Comparison of ENCODE assay signal across 18 mouse cellular contexts in the genomic region with DNA sequence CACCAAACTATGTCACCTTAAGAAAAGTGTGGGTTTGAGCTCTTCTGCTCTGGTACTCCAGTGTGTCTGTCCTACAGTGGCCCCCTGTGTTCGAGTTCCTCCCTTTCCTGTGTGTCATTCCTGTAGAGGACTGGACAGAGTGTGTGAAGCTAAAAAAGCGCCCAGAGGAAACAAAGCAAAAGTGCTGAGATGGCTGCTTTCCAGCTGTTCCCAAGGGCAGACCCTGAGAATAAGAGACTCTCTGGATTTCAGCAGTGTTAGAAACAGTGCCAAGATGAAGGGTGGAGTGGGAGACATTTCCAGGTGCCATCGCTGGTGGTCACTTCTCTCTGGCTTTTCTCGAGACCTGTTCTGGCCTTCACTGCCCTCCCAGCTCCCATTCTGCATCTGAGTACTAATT.
A peak's percentile ranks its signal among the peaks of the same experiment; 100 is the strongest.
DNase-seq lines count a peak whose midpoint lies in the region; ATAC-seq and TF ChIP-seq lines count a peak whose summit lies in the region.
"Had no signal": no experiment of that assay in that cellular context is flagged by ENCODE, and none has a peak within 500 bp of the region (broad histone marks: within the 10 kb centered on the region; RNA-seq: fewer than 3 reads in every experiment).

No protein-coding gene starts in this region.

- H3K27me3 ChIP-seq in heart, postnatal 0 days (ENCODE audit: control insufficient read depth, insufficient read depth, low read length): no peaks in the 10 kb centered on the region
- H3K27me3 ChIP-seq in hindbrain, embryonic 16.5 days (replicated peaks; ENCODE audit: control insufficient read depth, insufficient read depth, low read length): no peaks in the 10 kb centered on the region
- H3K27me3 ChIP-seq in kidney, adult 2 months (replicated peaks; ENCODE audit: control insufficient read depth, insufficient read depth, low read length): no peaks in the 10 kb centered on the region
- no peaks in the 10 kb centered on the region; the same call in 1 of the 2 replicates for H3K27me3 ChIP-seq in midbrain, embryonic 13.5 days

- intact Hi-C loops in heart, postnatal 10 days (cut with DNase I): no loop called here
- intact Hi-C loops in gastrocnemius, postnatal 36 days (cut with DNase I): no loop called here

- H3K36me3 ChIP-seq in heart, postnatal 0 days (replicated peaks; ENCODE audit: control insufficient read depth, insufficient read depth, low read length): no peaks in the 10 kb centered on the region
- no peaks in the 10 kb centered on the region for H3K36me3 ChIP-seq in hindbrain, embryonic 16.5 days (ENCODE audit: control insufficient read depth, insufficient read depth, low read length)
- H3K36me3 ChIP-seq in kidney, adult 2 months (ENCODE audit: control insufficient read depth, insufficient read depth, low read length): no peaks in the 10 kb centered on the region; the same call in 1 of the 2 replicates
- H3K36me3 ChIP-seq in midbrain, embryonic 13.5 days: no peaks in the 10 kb centered on the region
- H3K36me3 ChIP-seq: limb, embryonic 13.5 days had no signal

- 32% methylated on average over 4 of the region's 4 CpGs for WGBS in heart, postnatal 0 days
- 50% methylated on average over 4 of the region's 4 CpGs for WGBS in hindbrain, embryonic 16.5 days
- 7% methylated on average over 4 of the region's 4 CpGs for WGBS in kidney, adult 2 months
- 71% methylated on average over 4 of the region's 4 CpGs for WGBS in midbrain, embryonic 13.5 days

- peak overlapping the region; percentile 14 for H3K27ac ChIP-seq in heart, postnatal 0 days (ENCODE audit: low read depth)
- no peak overlapping the region for H3K27ac ChIP-seq in hindbrain, embryonic 16.5 days (ENCODE audit: low read depth, low read length)
- H3K27ac ChIP-seq in kidney, adult 2 months (ENCODE audit: insufficient read depth, low read depth, low read length): peak overlapping the region; percentile 98
- no peak overlapping the region for H3K27ac ChIP-seq in midbrain, embryonic 13.5 days
- H3K27ac ChIP-seq: limb, embryonic 13.5 days; stomach, postnatal 0 days had no signal

- H3K4me1 ChIP-seq in heart, postnatal 0 days (ENCODE audit: control insufficient read depth, insufficient read depth): peaks cover 19% of the 10 kb centered on the region
- peaks cover 15% of the 10 kb centered on the region; the same call in 1 of the 2 replicates for H3K4me1 ChIP-seq in hindbrain, embryonic 16.5 days (ENCODE audit: control insufficient read depth, insufficient read depth, low read depth, low read length)
- H3K4me1 ChIP-seq in kidney, adult 2 months (ENCODE audit: control insufficient read depth, insufficient read depth, low read length): peaks cover 34% of the 10 kb centered on the region
- H3K4me1 ChIP-seq in midbrain, embryonic 13.5 days (replicated peaks): peaks cover 37% of the 10 kb centered on the region

- DNase-seq in heart, postnatal 0 days (ENCODE audit: low spot score): no peak
- DNase-seq in heart, postnatal 10 days: no peak
- peak; percentile 62 for DNase-seq in kidney, adult 2 months
- no peak for DNase-seq in adipocyte (ENCODE audit: low spot score)
- no peak for DNase-seq in gastrocnemius, postnatal 36 days
- DNase-seq: cerebellum, postnatal 25 days; heart, postnatal 4 days; liver, postnatal 0 days; retina, postnatal 1 day; spleen, adult 18-20 months; thymus, postnatal 25 days had no signal

- H3K4me3 ChIP-seq in heart, postnatal 0 days (ENCODE audit: low read depth, low read length): no peak overlapping the region
- H3K4me3 ChIP-seq in hindbrain, embryonic 16.5 days (ENCODE audit: low read length): peak overlapping the region; percentile 15
- H3K4me3 ChIP-seq in kidney, adult 2 months (ENCODE audit: insufficient read depth, low read depth, low read length): peak overlapping the region; percentile 48
- H3K4me3 ChIP-seq in midbrain, embryonic 13.5 days (replicated peaks): no peak overlapping the region
- H3K4me3 ChIP-seq: limb, embryonic 13.5 days had no signal

- no peaks in the 10 kb centered on the region for H3K9me3 ChIP-seq in heart, postnatal 0 days (replicated peaks; ENCODE audit: control insufficient read depth, low read length)
- no peaks in the 10 kb centered on the region for H3K9me3 ChIP-seq in hindbrain, embryonic 16.5 days (ENCODE audit: control insufficient read depth, low read length)
- H3K9me3 ChIP-seq in midbrain, embryonic 13.5 days: no peaks in the 10 kb centered on the region
- H3K9me3 ChIP-seq: limb, embryonic 13.5 days had no signal

- H3K4me2 ChIP-seq in heart, postnatal 0 days (ENCODE audit: low read depth, low read length): peak overlapping the region; percentile 73
- peak overlapping the region; percentile 79 for H3K4me2 ChIP-seq in hindbrain, embryonic 16.5 days (ENCODE audit: low read length)
- H3K4me2 ChIP-seq in midbrain, embryonic 13.5 days (replicated peaks): peak overlapping the region; percentile 78
- H3K4me2 ChIP-seq: limb, embryonic 13.5 days had no signal

- H3K9ac ChIP-seq in heart, postnatal 0 days (replicated peaks; ENCODE audit: low read depth, low read length): no peak overlapping the region
- H3K9ac ChIP-seq in hindbrain, embryonic 16.5 days (ENCODE audit: low read depth, low read length): no peak overlapping the region; the same call in 1 of the 2 replicates
- H3K9ac ChIP-seq in midbrain, embryonic 13.5 days (replicated peaks): peak overlapping the region; percentile 10; the same call in 1 of the 2 replicates
- H3K9ac ChIP-seq: limb, embryonic 13.5 days; liver, postnatal 0 days had no signal

- no peak for ATAC-seq in heart, postnatal 0 days (ENCODE audit: insufficient read depth, low read depth)
- no peak for ATAC-seq in hindbrain, embryonic 16.5 days
- ATAC-seq in midbrain, embryonic 13.5 days: no peak
- ATAC-seq in inflammation-experienced regulatory T-cells, adult 6 months: no peak
- ATAC-seq: CD4-positive, CD25-positive, alpha-beta regulatory T cell, adult 4 months; forebrain, embryonic 14.5 days; liver, postnatal 0 days had no signal

- TF ChIP-seq EP300 in heart, postnatal 0 days (IDR thresholded peaks at IDR 0.05; ENCODE audit: low read depth): no peak

- TF ChIP-seq CTCF in heart, postnatal 0 days (IDR thresholded peaks at IDR 0.05; ENCODE audit: low read depth): no peak
- TF ChIP-seq CTCF in kidney, adult 2 months (conservative IDR thresholded peaks at IDR 0.05; ENCODE audit: insufficient read depth, insufficient read length, low read depth, low read length): no peak

- TF ChIP-seq POLR2A in kidney, adult 2 months (IDR thresholded peaks at IDR 0.05; ENCODE audit: low read depth, low read length): no peak

Comparison
In these comparisons a context has a peak if more than half of its experiments do, and no peak if none do; other contexts are left out.
1. H3K27ac ChIP-seq: peak in heart, postnatal 0 days (single experiment) and kidney, adult 2 months (single experiment); none in hindbrain, embryonic 16.5 days (single experiment) and midbrain, embryonic 13.5 days (single experiment).
2. H3K4me3 ChIP-seq: peak in hindbrain, embryonic 16.5 days (single experiment) and kidney, adult 2 months (single experiment); none in heart, postnatal 0 days (single experiment) and midbrain, embryonic 13.5 days (single experiment).
3. Peak in every context shown above with its lines, with median percentiles within 50 percentile points of each other: H3K4me2 ChIP-seq.